9 mouse cellular contexts compared by ENCODE assay signal in the genomic region with DNA sequence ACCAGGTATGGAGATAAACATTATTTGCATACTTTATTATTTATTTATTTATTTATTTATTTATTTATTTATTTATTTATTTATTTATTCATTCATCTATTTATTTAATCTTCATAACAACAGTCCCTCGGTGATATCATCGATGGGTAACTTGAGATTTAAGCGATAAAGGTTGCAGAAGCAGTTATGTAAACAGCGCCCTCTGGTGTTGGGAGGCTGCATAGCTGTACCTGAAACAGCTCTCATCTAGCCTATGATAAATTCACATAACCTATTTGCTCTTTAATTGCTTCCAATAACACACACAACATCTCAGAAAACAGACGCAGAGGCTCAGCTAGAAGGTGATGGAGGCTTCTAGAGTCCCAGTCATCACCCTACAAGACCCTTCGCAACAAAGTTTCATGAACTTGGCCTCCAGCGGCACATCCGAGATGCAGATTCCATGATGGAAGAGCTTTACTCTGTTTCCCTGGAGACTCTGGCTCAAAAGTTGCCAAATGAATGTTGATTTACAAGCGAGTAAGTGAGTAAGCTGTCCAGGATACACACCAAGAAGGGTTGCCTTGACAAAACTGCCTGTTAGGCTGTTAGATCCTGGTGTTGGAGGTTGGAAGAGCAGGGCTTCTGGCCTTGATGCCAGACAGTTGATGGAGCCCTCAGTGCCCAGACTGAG.
DNase-seq lines count a peak whose midpoint lies in the region; ATAC-seq and TF ChIP-seq lines count a peak whose summit lies in the region.
"Had no signal": no experiment of that assay in that cellular context is flagged by ENCODE, and none has a peak within 500 bp of the region (broad histone marks: within the 10 kb centered on the region; RNA-seq: fewer than 3 reads in every experiment).

No protein-coding gene starts in this region.

- 86% methylated on average over 9 of the region's 9 CpGs for WGBS in kidney, adult 2 months
- 88% methylated on average over 9 of the region's 9 CpGs for WGBS in kidney, embryonic 16.5 days

- peak; percentile 17 for DNase-seq in kidney, adult 2 months
- DNase-seq in adipocyte (ENCODE audit: low spot score), result peak; percentile 71
- DNase-seq in layer of hippocampus, postnatal 36 days, result no peak
- DNase-seq in left cerebral cortex, adult 9 months (ENCODE audit: low spot score in 2 of 2), result no peak
- no peak for DNase-seq in ovary, postnatal 10 days (ENCODE audit: low spot score)

- no peaks in the 10 kb centered on the region for H3K4me1 ChIP-seq in kidney, adult 2 months (ENCODE audit: control insufficient read depth, insufficient read depth, low read length)
- H3K4me1 ChIP-seq in kidney, embryonic 16.5 days (ENCODE audit: insufficient read depth, low read length), result no peaks in the 10 kb centered on the region; the same call in 1 of the 2 replicates
- H3K4me1 ChIP-seq in E14TG2a.4 (replicated peaks; ENCODE audit: low read depth, low read length), result no peaks in the 10 kb centered on the region
- H3K4me1 ChIP-seq: megakaryocyte, embryonic 14.5 days had no signal

- no peaks in the 10 kb centered on the region for H3K36me3 ChIP-seq in kidney, adult 2 months (ENCODE audit: control insufficient read depth, insufficient read depth, low read length)
- H3K36me3 ChIP-seq in kidney, embryonic 16.5 days (ENCODE audit: insufficient read depth, low read length), result no peaks in the 10 kb centered on the region
- H3K36me3 ChIP-seq in E14TG2a.4 (ENCODE audit: insufficient read depth, low read length), result no peaks in the 10 kb centered on the region

- H3K27ac ChIP-seq in kidney, adult 2 months (ENCODE audit: insufficient read depth, low read depth, low read length), result no peak overlapping the region
- H3K27ac ChIP-seq in kidney, embryonic 16.5 days (ENCODE audit: low read length), result no peak overlapping the region

- no peak for TF ChIP-seq POLR2A in kidney, adult 2 months (IDR thresholded peaks at IDR 0.05; ENCODE audit: low read depth, low read length)

- ATAC-seq in kidney, embryonic 16.5 days (ENCODE audit: low FRiP score, low TSS enrichment), result no peak
- ATAC-seq in megakaryocyte progenitor cell, adult 5-6 weeks (replicated peaks; ENCODE audit: poor library complexity), result peak; percentile 63

- no peaks in the 10 kb centered on the region for H3K9me3 ChIP-seq in kidney, embryonic 16.5 days (ENCODE audit: low read length)
- H3K9me3 ChIP-seq in E14TG2a.4 (ENCODE audit: low read length), result 0 out of 2 replicates have a peak, but pooled peaks cover 6% of the 10 kb centered on the region
- H3K9me3 ChIP-seq: megakaryocyte, embryonic 14.5 days had no signal

- TF ChIP-seq CTCF in kidney, adult 2 months (conservative IDR thresholded peaks at IDR 0.05; ENCODE audit: insufficient read depth, insufficient read length, low read depth, low read length), result peak; percentile 59
- peak; percentile 89 for TF ChIP-seq CTCF in E14TG2a.4 (conservative IDR thresholded peaks at IDR 0.05; ENCODE audit: low read length)

- H3K9ac ChIP-seq in kidney, embryonic 16.5 days (replicated peaks; ENCODE audit: low read length), result no peak overlapping the region

- H3K27me3 ChIP-seq in kidney, adult 2 months (replicated peaks; ENCODE audit: control insufficient read depth, insufficient read depth, low read length), result no peaks in the 10 kb centered on the region
- no peaks in the 10 kb centered on the region for H3K27me3 ChIP-seq in kidney, embryonic 16.5 days (ENCODE audit: insufficient read depth, low read length)
- 0 out of 2 replicates have a peak, but pooled peaks cover 10% of the 10 kb centered on the region for H3K27me3 ChIP-seq in E14TG2a.4 (ENCODE audit: insufficient read depth, low read length)
- H3K27me3 ChIP-seq: megakaryocyte, embryonic 14.5 days had no signal

- H3K4me3 ChIP-seq in kidney, adult 2 months (ENCODE audit: insufficient read depth, low read depth, low read length), result no peak overlapping the region
- H3K4me3 ChIP-seq in kidney, embryonic 16.5 days (ENCODE audit: low read length), result no peak overlapping the region
- no peak overlapping the region for H3K4me3 ChIP-seq in E14TG2a.4 (replicated peaks; ENCODE audit: low read length)
- H3K4me3 ChIP-seq: megakaryocyte, embryonic 14.5 days had no signal

- H3K4me2 ChIP-seq in kidney, embryonic 16.5 days (replicated peaks; ENCODE audit: low read depth, low read length), result no peak overlapping the region

Comparison
In these comparisons a context has a peak if more than half of its experiments do, and no peak if none do; other contexts are left out.
1. DNase-seq: peak in kidney, adult 2 months (single experiment) and adipocyte (single experiment); none in layer of hippocampus, postnatal 36 days (0 of 2), left cerebral cortex, adult 9 months (0 of 2) and ovary, postnatal 10 days (single experiment).